Mouse (Mus musculus): Measurements from ENCODE around the gene Ttll11. TPM values are rescaled to one million over a fixed set of nuclear protein-coding genes. Genes with fewer than 3 reads are reported as not detected.

Gene Ttll11
- total RNA-seq, 1 experiment from 2014 or later = 30.4 TPM

DNA sequence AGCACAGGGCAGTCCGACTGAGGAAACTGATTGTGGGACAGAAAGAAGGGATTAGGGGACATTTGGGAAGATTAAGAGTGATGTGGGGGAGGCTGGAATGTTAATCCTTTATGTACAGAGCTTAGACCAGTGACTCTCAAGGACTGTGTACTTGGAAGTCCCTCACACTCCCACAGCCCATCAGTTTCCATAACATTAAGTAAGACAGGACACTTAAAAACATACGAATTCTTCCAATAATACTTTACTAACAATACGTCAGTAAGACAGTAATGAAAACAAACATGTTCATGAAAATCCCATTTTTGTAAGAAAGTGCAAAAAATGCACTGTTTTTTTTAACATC lies 127.6 kb downstream of the Ttll11 start:
- no peak for DNase-seq

DNA sequence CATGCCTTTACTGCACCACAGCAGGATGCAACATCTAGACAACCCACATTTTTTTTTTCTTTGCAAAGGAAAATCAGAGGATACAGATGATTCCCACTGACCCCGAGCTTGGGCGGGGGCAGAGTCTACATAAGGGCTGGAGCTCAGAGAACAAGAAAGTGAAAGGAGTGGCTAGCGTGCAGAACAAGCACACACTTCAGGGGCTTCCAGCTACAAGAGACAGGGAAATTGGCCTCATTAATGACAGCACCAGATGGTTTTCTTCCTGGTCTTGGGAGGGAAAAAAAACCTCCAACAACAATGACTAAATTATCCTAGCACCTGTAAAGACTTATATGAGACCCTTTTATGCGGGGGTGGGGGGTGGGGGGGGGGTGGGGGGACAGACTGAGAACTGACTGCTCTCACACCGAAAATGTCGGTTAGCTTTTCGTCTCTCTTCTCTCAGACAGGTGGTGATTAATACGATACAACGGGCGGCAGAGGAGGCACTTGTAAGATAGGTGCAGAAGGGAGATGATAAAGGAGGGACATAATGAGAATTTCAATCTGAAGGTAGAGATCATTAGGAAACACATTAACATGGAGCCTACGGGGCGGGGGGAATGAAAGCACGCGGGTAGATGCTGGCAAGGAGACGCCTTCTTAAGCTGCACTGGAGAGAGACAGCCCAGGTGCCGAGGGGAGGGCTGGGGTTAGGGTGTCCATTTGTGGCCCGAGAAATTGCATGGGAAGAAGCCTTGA lies 128.1 kb downstream of the Ttll11 start:
- no peak for DNase-seq

DNA sequence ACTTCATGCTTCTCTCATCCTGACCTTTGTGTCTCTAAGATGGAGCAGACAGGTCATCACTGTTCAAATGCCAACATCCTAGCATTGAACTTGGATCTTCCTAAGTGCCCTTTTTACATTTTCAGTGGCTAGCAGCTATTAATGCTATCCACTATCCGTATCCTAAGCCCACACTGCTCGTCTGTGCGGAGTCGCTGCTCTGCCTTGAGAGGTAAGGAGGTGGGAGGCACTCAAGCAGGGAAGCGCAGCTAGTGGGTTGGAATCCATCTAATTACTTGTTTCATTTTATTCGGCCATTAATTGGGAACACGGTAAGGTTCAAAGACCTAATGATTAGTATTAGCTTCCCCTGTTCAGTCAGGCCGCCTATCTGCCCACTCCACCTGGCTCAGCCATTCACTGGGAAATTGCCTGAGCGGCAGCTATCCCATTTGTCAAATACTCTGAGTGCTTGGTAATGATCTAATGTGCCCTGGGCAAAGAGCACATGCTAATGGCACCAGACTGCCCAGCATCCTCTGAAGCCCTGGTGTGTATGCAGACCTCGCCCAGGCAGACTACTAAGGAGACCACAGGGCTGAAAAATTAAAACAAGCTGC lies 130.0 kb downstream of the Ttll11 start:
- DNase-seq = no peak

DNA sequence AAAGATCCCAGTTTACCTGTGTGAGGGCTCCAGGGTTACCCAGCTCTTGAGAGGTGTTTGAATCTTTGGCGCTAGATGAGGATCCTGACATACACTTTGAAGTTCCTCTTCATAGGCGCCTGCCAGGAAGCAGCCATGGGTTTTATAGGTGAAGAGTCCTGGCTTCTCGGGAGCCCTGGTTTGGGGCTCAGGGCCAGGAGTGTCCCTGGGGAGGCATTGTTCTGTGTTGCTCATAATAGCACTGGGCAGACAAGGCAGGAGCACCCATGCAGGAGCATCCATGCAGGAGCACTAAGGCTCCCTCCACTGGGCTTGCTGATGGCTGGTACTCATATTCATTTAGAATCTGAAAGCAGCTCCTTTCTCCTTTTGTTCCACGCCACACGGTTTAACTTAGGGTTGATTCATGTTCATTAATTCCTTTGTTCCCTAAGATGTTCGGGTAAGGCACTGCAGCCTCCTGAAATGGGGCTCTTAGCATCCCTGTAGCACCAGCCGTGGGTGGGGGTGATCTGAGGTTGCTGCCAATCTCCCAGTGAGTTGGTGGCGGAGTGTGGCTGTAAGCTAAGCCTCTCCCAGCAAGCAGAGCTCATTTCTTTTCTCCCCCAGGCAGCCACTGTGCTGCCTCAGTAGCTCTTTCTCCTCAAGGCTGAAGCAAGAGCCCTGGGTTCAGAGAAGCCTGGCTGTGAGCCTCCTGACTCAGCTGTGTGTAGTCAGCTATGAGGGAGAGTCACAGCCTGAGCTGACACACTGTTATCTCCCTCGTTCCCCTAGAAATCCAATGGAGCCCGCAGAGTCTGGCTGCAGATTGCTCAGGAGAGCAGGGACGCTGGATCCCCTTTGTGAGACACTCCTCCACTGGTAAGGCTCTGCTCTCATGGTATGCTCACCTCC lies 133.9 kb downstream of the Ttll11 start:
- DNase-seq = peak; percentile 47

DNA sequence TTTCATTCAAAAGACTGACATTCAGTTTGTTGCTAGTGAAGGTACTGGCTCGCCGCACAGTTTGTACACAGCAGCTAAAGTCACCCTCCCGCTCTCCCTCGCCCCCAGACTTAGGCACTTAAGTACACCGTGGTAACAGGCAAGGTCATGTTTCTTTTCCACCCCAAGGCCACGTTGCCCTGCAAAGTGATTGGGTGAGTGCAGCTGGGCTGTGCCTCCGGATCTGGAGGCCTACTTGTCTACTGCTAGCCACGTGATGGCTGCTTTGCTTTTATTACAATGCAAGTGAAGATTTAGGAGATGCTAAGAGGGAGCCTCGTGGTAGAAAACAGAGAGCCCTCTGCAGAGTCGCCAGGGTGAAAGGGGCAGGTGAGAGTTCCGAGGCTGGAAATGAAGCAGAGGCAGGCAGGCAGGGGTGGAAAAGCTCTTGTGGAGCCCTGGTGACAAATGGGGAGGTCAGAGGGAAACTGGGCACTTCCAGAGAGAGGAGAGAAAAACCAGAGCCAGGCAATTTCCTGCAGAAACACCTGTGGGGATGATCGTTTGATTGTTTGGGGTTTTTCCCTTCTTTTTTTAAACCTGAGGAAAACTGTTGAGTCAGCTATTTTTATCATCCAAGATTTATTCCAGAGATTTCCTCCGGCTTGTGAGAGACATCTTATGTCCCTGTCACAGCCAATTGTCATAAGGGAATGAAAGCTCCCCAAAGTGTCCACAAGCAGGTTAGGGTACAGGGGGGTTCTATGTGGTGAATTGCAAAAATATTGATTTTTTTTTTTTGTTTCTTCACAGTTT lies 135.6 kb downstream of the Ttll11 start:
- peak; percentile 32 for DNase-seq

DNA sequence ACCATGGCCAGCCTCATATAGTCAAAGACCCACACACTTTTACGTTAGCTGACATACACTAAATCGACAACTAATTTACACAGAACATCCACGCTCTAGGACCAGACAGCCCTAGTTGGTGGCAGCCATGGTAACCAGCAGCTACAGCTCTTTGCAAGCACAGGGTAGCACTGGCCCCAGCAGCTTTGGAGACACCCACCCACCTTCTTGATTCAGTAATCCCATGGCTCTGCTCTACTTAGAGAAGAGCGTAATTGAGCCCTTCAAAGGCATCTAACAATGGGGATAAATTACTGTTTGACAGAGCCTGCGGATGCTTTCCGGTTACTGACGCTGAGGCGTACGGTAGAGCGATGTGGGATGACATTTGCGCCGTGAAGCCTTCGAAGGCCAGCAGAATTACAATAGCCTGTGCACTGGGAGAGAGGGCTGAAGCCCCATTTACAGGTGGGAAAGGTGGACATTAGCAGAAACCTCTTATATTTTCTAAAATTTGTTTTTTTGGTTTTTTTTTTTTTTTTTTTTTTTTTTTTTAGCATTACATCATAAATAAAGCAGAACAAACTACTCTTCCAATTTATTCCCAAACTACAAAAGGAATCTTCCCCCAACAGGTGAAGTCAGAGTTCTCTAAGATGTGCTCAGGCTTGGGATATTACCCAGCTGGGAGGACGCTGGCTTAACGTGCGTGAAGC lies 136.8 kb downstream of the Ttll11 start:
- DNase-seq = no peak

DNA sequence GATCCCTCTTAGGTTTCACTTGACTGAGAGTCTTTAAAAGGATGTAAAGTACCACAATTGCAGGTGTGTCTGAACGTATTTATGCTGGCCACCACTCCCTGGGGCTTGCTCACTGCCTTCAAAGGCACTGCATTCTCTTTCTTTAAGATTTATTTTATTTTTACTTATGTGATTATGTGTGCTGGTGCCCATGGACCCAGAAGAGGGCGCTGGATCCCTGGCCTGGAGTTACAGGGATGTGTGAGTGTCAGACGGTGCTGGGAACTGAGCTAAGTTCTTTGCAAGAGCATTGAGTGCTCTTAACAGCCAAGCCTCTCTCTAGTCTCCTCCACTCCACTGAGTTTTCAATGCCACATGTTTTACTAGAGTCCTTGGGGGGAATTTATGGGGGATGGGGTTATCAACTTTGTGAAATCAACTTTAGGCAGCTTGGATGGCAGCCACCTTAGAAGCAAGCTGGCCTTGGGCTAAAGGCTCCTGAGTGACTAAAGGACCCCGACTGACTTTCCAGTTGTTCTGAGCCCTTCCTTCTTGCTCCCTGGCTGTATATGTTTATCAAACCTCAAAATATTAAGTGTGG lies 137.8 kb downstream of the Ttll11 start:
- no peak for DNase-seq

DNA sequence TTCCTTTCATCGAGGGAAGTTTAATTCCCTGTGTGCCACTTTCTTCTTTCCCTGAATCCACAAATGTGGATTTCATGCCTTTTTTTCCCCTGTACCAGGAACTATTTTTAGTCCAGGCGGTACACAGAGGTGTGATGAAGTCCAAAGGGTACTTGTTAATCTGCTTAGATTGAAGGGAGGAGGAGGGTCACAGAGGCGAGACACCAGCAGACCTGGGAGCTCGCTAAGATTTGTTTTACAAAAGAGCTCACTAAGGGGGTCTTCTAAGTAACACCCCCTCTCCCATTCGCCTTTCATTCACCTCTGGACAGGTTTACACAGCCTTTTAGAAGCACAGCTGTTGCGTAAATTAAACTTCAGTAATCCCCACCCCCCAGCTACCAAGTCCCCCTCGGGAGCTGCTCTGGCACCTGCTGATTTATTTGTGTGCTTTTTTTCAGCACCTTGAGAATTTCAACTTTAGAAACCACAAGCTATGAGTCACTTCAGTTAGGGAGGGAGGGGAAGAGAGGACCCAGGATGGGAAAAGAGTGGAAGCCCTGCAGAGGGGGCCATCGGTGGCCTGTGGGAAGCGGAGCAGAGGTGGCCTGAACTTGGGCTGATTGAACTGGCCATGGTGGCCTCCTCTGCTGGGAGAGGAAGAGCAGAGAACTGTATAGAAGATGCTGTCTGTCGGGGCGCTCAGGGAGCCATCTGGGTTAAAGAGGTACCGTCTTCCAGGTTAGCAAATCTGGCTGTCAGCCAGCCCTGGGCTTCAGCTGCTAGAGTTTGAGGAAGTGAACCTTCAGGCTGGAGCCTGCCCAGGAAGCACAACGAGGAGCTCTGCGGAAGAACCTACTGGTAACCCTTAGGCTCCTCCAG lies 138.5 kb downstream of the Ttll11 start:
- DNase-seq = peak; percentile 31

DNA sequence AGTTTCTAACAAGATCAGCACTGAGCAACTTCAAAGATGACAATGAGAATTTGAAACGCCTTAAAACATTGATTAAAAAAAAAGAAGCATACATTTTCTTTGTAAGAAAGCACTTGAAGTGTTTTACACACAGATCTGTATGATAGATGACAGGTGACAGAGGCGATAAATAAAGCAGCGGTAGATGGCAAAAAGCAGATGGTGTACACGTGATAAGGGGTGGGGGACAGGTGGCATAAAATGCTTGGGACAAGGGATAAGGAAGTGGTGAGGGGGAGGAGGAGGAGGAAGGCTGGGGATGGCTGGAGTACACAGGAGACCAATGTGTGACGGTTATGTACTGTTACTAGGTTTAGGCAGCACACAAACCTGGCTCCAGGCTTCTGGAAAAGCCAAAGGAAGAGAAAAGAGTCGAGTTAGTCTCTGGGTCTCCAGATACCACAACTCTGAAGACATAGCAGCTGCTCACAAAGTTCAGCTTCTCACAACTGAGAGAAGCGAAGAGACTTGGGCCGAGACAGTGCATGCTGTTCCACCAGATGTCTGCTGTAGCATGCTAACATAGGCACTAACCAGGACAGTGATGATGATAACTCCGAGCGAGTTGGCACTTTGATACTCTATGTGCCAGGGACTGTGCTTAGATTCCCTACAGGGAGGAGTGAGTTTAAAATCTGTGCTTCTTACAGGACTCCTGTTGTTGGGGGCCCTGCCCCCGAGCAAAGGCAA lies 140.8 kb downstream of the Ttll11 start:
- DNase-seq = no peak

DNA sequence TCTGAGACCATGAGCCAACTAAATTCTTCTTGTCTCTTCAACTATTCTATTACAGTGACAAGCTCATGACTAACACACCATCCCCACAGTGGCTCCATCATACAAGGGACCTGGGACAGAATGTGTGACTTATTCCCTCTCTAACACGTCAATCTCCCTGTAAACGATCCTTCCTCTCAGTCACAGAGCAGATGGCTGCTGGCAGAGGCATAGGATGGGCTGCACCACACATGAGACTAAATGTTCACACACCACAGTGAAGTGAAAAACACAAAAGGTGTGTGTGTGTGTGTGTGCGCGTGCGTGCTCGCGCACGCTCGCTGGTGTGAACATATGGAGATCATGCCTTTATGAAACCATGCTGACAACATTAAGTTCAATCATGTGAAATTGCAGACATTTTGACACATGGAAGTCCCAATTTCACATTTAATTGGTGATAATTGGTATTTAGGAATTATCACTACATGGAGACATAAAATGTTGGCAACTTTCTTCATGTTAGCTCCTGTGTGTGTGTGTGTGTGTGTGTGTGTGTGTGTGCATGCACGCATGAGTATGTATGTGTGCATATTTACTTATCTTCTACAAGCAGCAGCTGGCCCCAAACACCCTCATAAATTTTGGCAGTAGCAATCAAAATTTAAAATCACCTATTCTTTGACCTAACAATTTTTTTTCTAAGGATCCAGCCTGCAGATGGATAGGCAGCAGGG lies 145.4 kb downstream of the Ttll11 start:
- no peak for DNase-seq

DNA sequence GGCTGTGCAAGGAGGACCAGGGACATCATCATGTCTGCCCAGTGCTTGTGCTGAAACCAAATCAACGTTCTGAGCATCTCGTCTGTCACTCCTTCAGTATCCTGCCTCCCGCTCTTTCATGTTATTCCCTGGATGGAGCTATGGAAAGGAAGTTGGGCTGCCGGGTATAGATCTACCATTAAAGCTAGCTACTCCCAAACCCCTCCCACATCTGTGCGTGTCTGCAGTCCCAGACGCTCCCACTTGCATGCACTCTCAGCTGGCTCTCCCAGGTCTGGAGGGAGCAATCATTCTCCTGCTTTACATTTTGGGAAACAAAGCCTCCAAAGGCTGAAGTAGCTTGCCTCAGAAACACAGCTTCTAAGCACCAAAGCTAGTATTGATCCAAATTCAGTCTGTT lies 146.2 kb downstream of the Ttll11 start:
- DNase-seq = no peak

DNA sequence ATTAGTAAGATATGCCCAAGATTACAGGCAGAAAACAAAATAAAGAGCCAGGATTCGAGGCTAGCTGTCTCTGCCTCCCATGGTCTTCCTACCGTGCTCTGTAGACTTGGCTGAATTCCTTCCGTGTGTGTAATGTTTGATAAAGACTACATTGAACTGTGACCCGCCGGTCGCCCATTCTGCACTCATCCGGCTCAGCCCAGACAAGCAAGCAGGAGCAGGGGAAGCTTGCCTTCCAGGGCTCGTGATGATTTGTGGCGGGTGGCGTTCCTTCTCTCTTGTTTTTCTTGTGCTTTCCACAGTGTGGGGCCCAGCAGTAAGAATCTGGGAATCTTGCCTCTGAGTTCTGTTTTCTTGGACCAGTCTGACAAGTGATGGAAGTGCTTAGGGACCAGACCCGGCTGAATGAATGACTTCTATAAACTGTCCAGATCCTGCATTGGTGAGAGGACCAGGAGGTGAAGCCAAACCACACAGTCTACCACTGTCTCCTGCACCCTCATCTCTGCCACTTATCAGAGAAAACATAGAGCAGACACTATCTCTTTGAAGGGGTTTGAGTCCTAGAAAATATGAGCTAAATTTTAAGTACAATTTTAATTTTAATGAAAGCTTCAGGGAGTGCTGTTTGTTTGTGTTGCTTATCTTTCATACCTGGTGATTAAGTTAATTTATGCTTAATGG lies 146.8 kb downstream of the Ttll11 start:
- DNase-seq = no peak

DNA sequence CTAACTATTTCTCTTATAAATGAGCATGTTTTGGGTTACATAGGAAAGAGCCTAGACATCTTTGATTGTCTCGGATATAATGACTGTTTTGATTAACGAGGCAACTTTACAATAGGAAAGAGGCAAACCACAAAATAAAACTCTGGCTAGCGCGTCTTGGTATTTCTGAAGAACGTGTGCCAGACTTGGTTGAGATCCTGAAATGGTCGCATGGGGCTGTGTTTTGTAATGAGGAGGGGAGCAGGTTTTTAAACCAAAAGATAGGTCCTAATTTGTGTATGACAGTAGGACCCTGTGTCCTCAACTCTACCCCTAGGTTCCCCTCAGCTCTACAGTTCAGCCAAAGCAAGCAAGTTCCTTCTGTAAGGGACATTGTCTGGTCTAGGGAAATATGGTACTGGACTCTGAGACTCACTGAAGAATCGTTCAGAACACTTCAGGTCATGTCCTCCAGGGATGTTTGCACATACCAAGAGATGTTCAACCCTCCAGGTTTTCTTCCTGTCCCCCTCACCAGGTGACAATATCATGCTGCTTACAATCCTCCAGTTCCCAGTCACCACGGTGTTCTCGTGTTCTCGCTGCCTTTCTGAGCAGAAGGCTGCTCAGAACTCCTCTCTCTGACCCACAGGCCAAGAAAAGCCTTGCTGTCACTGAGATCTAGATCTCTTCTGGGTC lies 147.7 kb downstream of the Ttll11 start:
- DNase-seq = no peak

DNA sequence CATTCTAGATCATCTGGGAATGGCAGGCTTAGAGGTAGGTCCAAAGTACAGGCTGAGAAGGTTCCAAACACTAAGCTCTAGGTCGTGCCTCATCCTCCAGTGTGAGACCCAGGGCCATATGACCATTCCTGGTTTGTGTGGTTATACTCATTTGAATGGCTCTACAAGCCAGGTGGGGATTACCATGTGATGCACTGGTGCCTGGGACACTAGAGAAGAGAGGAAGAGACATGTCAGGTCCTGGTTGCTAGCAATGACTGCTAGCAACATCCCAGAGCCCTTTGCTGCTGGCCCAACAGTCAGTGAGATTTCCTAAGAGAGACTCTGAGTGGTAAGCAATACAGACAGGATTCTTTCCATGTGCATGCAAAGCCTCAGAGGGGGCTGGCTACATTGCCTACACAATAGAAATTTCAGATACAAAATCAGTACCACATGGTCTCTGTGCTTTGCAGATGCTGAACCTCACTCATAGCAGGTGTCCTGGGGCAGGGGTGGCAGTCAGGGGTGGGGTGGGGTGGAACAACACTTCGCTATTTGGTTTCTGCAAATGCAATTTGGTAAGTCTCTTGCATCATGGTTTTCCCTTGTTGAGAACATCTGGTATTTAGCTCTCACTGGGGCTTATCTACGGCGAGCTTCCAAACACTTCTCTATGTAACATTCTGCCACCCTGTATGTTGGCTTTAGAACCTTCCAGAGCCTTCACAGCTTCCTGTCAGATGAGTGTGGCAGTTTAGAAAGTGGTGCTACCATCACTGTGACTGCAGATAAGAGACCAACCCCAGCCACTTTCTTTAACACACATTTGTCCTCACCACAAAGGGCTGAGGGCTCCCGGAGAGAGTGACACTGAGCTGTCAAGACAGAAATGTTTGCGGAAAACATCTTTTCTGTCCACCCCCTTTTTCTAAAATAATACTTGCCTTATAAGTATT lies 148.5 kb downstream of the Ttll11 start:
- no peak for DNase-seq

DNA sequence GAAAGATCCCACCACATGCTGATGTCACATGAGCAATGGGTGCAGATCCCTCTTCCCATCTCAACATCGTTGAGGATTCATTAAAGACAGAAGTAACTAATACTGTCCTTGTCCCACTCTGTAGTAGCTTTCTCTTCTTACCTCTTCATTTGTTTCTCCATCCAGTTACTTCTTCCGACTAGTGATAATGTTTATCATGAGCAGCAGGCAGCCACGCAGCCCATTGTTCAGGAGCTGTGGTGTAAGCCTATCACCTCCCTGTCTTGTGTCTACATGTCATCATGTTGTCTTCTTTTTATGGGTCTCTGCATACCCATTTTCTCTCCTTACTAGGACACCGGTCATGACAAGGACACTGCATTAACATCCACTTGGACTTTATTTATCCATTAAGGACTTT lies 150.6 kb downstream of the Ttll11 start:
- no peak for DNase-seq

DNA sequence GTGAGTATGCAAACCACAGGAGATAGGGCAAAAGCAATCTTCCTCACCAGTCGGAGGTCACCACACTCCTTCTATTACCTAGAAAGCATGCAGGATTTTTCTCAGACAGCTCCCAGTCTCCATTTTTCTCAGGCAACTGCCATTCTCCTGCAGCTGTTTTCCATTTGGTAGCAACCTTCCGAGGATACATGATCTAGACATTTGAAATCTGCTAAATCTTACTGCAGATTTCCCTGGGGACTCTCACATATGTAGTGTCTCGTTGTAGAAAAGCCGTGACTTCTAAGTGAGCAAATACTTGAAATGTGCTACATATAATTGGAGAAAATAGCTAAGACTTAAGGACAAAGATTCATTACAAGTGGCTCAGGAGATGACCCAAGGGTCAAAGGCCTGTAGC lies 151.8 kb downstream of the Ttll11 start:
- DNase-seq = no peak

DNA sequence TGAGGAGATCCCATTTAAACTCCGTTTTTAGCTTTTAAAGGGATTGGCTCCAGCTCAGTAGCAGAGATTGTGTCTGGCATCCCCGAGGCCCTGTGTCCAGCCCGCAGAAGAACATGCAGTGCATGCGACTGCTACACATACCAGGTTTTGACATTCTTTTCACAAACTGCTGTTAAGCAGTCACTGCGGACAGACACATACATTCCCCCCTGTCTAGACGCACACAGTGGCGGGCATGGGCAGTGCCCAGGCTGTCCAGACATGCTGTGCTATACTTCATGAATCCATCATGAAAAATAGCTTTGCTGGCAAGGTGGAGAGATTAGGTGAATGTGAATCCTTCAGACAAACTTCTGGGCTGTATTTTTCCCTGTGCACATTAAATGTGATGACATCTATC lies 154.6 kb downstream of the Ttll11 start:
- DNase-seq = no peak
